Mouse (Mus musculus) kidney, adult 2 months (tissue): ENCODE results near the gene Atf6.

Source experiments
- CTCF ChIP-seq: fragments of 200-500 bp; conservative IDR thresholded peaks from 2 replicates; pipeline ENCODE4 v1.5.1; 2011; ENCODE audit warnings: low read depth, mild to moderate bottlenecking, control low read depth, low read length, moderate library complexity, mixed read lengths; ENCODE audit not compliant: insufficient read depth, insufficient read length
- POLR2A ChIP-seq: fragments of 200-500 bp; IDR thresholded peaks from one replicate; pipeline ENCODE4 v1.6.1; 2011; ENCODE audit warnings: low read depth, low read length, control low read depth

- TF ChIP-seq CTCF = no peak
- TF ChIP-seq POLR2A = no peak
Measured at GRCm38 (mm10) chr1:170753597-170753996, 114.0 kb downstream of the Atf6 start.
